Mouse (Mus musculus): ENCODE data around the gene Ppp3ca. TPM values are rescaled to one million over a fixed set of nuclear protein-coding genes. Genes with fewer than 3 reads are reported as not detected.

The Ppp3ca gene
- polyA plus RNA-seq, 1 experiment from 2014 or later, result 70.9 TPM

GRCm38 (mm10) chr3:136722493-136722892, 52.6 kb downstream of the Ppp3ca start:
- Histone ChIP-seq H3K36me3 (ENCODE audit: control insufficient read depth, insufficient read depth, low read length) (no peaks in the 10 kb centered on the region), H3K4me3 (ENCODE audit: low read depth, low read length) (no peak overlapping the region), H3K9ac (ENCODE audit: low read depth, low read length) (no peak overlapping the region), H3K4me2 (replicated peaks; ENCODE audit: low read depth, low read length) (no peak overlapping the region), H3K27ac (ENCODE audit: low read depth, low read length) (no peak overlapping the region), H3K4me1 (replicated peaks; ENCODE audit: control insufficient read depth, insufficient read depth, low read length) (no peaks in the 10 kb centered on the region), H3K27me3 (ENCODE audit: control insufficient read depth, insufficient read depth, low read length) (no peaks in the 10 kb centered on the region), H3K9me3 (ENCODE audit: control insufficient read depth, low read length) (no peaks in the 10 kb centered on the region)
- DNase-seq (ENCODE audit: low spot score) (no peak), ATAC-seq (ENCODE audit: low FRiP score) (no peak)

GRCm38 (mm10) chr3:136725311-136726156, 55.6 kb downstream of the Ppp3ca start:
- Histone ChIP-seq H3K9me3 (ENCODE audit: control insufficient read depth, low read length) (no peaks in the 10 kb centered on the region), H3K36me3 (ENCODE audit: control insufficient read depth, insufficient read depth, low read length) (no peaks in the 10 kb centered on the region), H3K27me3 (ENCODE audit: control insufficient read depth, insufficient read depth, low read length) (no peaks in the 10 kb centered on the region), H3K4me3 (ENCODE audit: low read depth, low read length) (no peak overlapping the region), H3K4me1 (replicated peaks; ENCODE audit: control insufficient read depth, insufficient read depth, low read length) (no peaks in the 10 kb centered on the region), H3K4me2 (replicated peaks; ENCODE audit: low read depth, low read length) (no peak overlapping the region), H3K9ac (ENCODE audit: low read depth, low read length) (no peak overlapping the region), H3K27ac (ENCODE audit: low read depth, low read length) (no peak overlapping the region)
- no peak for DNase-seq (ENCODE audit: low spot score)
- 66% methylated on average over 7 of the region's 7 CpGs for WGBS
- ATAC-seq (ENCODE audit: low FRiP score), result no peak

DNA sequence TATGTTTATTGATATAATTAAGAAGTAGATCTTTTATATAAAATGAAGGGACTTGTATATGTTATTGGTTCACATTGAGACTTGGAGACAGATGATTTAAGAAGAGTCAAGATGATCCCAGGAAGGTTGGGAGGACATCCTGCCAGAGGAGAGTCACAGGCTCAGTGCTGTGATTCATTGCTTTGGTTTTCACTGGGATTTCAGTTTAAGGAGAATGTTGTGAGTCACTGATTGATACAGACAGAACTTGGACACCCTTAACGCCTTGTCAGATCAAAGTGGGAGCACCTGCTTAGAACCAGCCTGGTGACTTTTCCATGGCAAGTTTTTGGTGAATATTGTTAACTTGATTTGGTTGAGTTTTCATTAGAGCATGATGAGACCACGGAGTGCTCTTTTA, 58.0 kb downstream of the Ppp3ca start:
- ATAC-seq (ENCODE audit: low FRiP score), result no peak
- Histone ChIP-seq H3K4me2 (replicated peaks; ENCODE audit: low read depth, low read length) (no peak overlapping the region), H3K4me3 (ENCODE audit: low read depth, low read length) (no peak overlapping the region), H3K27ac (ENCODE audit: low read depth, low read length) (no peak overlapping the region), H3K27me3 (ENCODE audit: control insufficient read depth, insufficient read depth, low read length) (no peaks in the 10 kb centered on the region), H3K36me3 (ENCODE audit: control insufficient read depth, insufficient read depth, low read length) (no peaks in the 10 kb centered on the region), H3K9ac (ENCODE audit: low read depth, low read length) (no peak overlapping the region), H3K4me1 (replicated peaks; ENCODE audit: control insufficient read depth, insufficient read depth, low read length) (no peaks in the 10 kb centered on the region), H3K9me3 (ENCODE audit: control insufficient read depth, low read length) (no peaks in the 10 kb centered on the region)
- DNase-seq (ENCODE audit: low spot score), result no peak
- 92% methylated on average over 2 of the region's 2 CpGs for WGBS

DNA sequence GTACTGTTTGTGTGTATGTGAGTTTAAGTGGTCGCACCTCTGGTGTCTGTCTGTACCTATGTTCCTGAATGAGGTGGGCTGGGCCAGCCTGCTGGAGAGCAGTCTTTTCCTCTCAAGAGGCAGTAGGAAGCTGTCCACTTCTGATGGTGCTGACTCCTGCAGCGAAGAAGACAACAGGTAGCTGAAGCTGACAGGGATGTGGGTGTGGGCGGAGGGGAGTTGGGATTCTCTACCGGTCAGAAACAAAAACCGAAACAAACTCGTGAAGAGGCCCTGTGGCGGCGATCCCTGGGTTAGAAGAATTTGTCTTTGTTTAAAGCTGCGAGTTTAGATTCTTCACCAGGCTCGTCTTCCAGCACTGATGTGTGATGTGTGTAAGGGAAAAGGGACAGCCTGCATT, 60.1 kb downstream of the Ppp3ca start:
- 45% methylated on average over 10 of the region's 10 CpGs for WGBS
- Histone ChIP-seq H3K36me3 (ENCODE audit: control insufficient read depth, insufficient read depth, low read length) (no peaks in the 10 kb centered on the region), H3K27ac (ENCODE audit: low read depth, low read length) (no peak overlapping the region), H3K4me1 (replicated peaks; ENCODE audit: control insufficient read depth, insufficient read depth, low read length) (no peaks in the 10 kb centered on the region), H3K27me3 (ENCODE audit: control insufficient read depth, insufficient read depth, low read length) (no peaks in the 10 kb centered on the region), H3K9ac (ENCODE audit: low read depth, low read length) (no peak overlapping the region), H3K9me3 (ENCODE audit: control insufficient read depth, low read length) (no peaks in the 10 kb centered on the region), H3K4me2 (replicated peaks; ENCODE audit: low read depth, low read length) (no peak overlapping the region), H3K4me3 (ENCODE audit: low read depth, low read length) (no peak overlapping the region)
- DNase-seq (ENCODE audit: low spot score), result no peak
- ATAC-seq (ENCODE audit: low FRiP score), result no peak

DNA sequence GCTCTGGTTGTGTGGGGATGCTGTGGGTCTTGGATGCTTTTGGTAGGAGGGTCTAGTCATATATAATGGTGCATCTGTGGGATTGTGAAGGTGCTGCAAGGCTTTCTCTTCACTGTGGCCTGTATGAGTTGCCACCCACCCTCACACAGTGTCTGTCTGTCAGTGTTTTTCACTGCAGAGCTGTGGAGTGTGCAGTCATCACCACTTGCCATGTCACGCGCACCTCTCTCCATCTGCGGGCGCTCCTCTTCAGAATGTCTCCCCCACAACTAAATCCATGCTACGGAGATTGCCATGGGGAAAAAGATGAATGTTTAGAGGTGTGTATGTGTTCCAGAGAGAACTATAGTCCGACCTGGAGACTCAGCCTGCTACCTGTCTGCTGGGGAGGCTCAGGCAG, 61.7 kb downstream of the Ppp3ca start:
- no peak overlapping the region for H3K9ac ChIP-seq (ENCODE audit: low read depth, low read length)
- no peak for DNase-seq (ENCODE audit: low spot score)
- WGBS, result 96% methylated on average over 6 of the region's 6 CpGs
- H3K4me1 ChIP-seq (replicated peaks; ENCODE audit: control insufficient read depth, insufficient read depth, low read length), result no peaks in the 10 kb centered on the region
- no peak overlapping the region for H3K4me3 ChIP-seq (ENCODE audit: low read depth, low read length)
- H3K4me2 ChIP-seq (replicated peaks; ENCODE audit: low read depth, low read length), result no peak overlapping the region
- no peak overlapping the region for H3K27ac ChIP-seq (ENCODE audit: low read depth, low read length)
- H3K36me3 ChIP-seq (ENCODE audit: control insufficient read depth, insufficient read depth, low read length), result no peaks in the 10 kb centered on the region
- no peaks in the 10 kb centered on the region for H3K9me3 ChIP-seq (ENCODE audit: control insufficient read depth, low read length)
- ATAC-seq (ENCODE audit: low FRiP score), result no peak
- no peaks in the 10 kb centered on the region for H3K27me3 ChIP-seq (ENCODE audit: control insufficient read depth, insufficient read depth, low read length)

GRCm38 (mm10) chr3:136736021-136736420, 66.1 kb downstream of the Ppp3ca start:
- H3K9ac ChIP-seq (ENCODE audit: low read depth, low read length), result no peak overlapping the region
- 24% methylated on average over 1 of the region's 1 CpGs for WGBS

GRCm38 (mm10) chr3:136736773-136737298, 66.9 kb downstream of the Ppp3ca start:
- Histone ChIP-seq H3K4me1 (replicated peaks; ENCODE audit: control insufficient read depth, insufficient read depth, low read length) (no peaks in the 10 kb centered on the region), H3K4me3 (ENCODE audit: low read depth, low read length) (no peak overlapping the region), H3K36me3 (ENCODE audit: control insufficient read depth, insufficient read depth, low read length) (no peaks in the 10 kb centered on the region), H3K9ac (ENCODE audit: low read depth, low read length) (no peak overlapping the region), H3K4me2 (replicated peaks; ENCODE audit: low read depth, low read length) (no peak overlapping the region), H3K9me3 (ENCODE audit: control insufficient read depth, low read length) (no peaks in the 10 kb centered on the region), H3K27me3 (ENCODE audit: control insufficient read depth, insufficient read depth, low read length) (no peaks in the 10 kb centered on the region), H3K27ac (ENCODE audit: low read depth, low read length) (no peak overlapping the region)
- DNase-seq (ENCODE audit: low spot score) (no peak), ATAC-seq (ENCODE audit: low FRiP score) (no peak)
- WGBS, result 89% methylated on average over 7 of the region's 7 CpGs

More at GRCm38 (mm10) chr3:136736021-136736420, 66.1 kb downstream of the Ppp3ca start:
- Histone ChIP-seq H3K4me1 (replicated peaks; ENCODE audit: control insufficient read depth, insufficient read depth, low read length) (no peaks in the 10 kb centered on the region), H3K27me3 (ENCODE audit: control insufficient read depth, insufficient read depth, low read length) (no peaks in the 10 kb centered on the region), H3K4me2 (replicated peaks; ENCODE audit: low read depth, low read length) (no peak overlapping the region), H3K4me3 (ENCODE audit: low read depth, low read length) (no peak overlapping the region), H3K9me3 (ENCODE audit: control insufficient read depth, low read length) (no peaks in the 10 kb centered on the region), H3K36me3 (ENCODE audit: control insufficient read depth, insufficient read depth, low read length) (no peaks in the 10 kb centered on the region), H3K27ac (ENCODE audit: low read depth, low read length) (no peak overlapping the region)
- no peak for ATAC-seq (ENCODE audit: low FRiP score)
- DNase-seq (ENCODE audit: low spot score), result no peak

DNA sequence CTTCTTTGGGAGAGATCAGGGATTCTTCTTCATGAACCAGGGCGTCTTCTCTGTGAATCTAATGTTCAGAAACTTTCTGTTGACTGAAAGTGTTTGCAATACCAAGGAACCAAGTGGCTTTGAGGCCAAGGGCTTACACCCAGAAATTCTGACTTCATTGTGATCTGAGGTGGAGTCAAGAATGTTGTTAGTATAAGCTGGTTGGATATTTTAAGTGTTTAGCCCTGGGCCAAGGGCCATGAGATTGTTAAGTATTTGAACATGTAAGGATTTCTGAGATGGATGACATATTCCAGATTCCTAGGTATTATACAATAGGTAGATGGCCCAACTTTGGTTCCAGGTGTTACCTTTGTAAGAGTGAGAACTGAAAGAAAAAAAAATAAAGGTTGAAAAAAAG, 68.5 kb downstream of the Ppp3ca start:
- H3K27me3 ChIP-seq (ENCODE audit: control insufficient read depth, insufficient read depth, low read length), result no peaks in the 10 kb centered on the region
- no peak overlapping the region for H3K9ac ChIP-seq (ENCODE audit: low read depth, low read length)
- H3K4me1 ChIP-seq (replicated peaks; ENCODE audit: control insufficient read depth, insufficient read depth, low read length), result no peaks in the 10 kb centered on the region
- ATAC-seq (ENCODE audit: low FRiP score) (no peak), DNase-seq (ENCODE audit: low spot score) (no peak)
- H3K27ac ChIP-seq (ENCODE audit: low read depth, low read length), result no peak overlapping the region
- H3K4me2 ChIP-seq (replicated peaks; ENCODE audit: low read depth, low read length), result no peak overlapping the region
- H3K9me3 ChIP-seq (ENCODE audit: control insufficient read depth, low read length), result no peaks in the 10 kb centered on the region
- no peak overlapping the region for H3K4me3 ChIP-seq (ENCODE audit: low read depth, low read length)
- WGBS, result 81% methylated on average over 1 of the region's 1 CpGs
- H3K36me3 ChIP-seq (ENCODE audit: control insufficient read depth, insufficient read depth, low read length), result no peaks in the 10 kb centered on the region

DNA sequence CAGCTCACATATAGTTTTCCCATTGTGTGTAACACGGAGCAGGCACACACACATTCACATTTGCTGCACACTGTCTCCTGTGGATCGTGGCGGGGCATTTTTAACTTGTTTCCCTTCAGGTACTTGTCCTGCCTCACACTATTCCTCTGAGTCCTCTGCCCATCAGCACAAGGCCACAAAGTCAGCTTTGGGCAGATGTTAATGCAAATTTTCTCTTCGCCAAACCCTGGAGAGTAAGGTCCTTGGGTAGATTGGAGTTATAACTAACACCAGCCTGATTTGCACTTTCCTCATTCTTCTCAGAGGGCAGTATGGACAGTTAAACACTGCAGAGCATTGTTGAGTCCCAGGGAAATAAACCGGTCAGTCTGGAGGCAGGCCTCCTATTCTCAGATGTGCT, 69.0 kb downstream of the Ppp3ca start:
- DNase-seq (ENCODE audit: low spot score) (no peak), ATAC-seq (ENCODE audit: low FRiP score) (no peak)
- WGBS, result 96% methylated on average over 5 of the region's 5 CpGs
- H3K36me3 ChIP-seq (ENCODE audit: control insufficient read depth, insufficient read depth, low read length), result no peaks in the 10 kb centered on the region
- H3K4me2 ChIP-seq (replicated peaks; ENCODE audit: low read depth, low read length), result no peak overlapping the region
- no peaks in the 10 kb centered on the region for H3K9me3 ChIP-seq (ENCODE audit: control insufficient read depth, low read length)
- no peak overlapping the region for H3K9ac ChIP-seq (ENCODE audit: low read depth, low read length)
- H3K27me3 ChIP-seq (ENCODE audit: control insufficient read depth, insufficient read depth, low read length), result no peaks in the 10 kb centered on the region
- H3K4me3 ChIP-seq (ENCODE audit: low read depth, low read length), result no peak overlapping the region
- H3K27ac ChIP-seq (ENCODE audit: low read depth, low read length), result no peak overlapping the region
- no peaks in the 10 kb centered on the region for H3K4me1 ChIP-seq (replicated peaks; ENCODE audit: control insufficient read depth, insufficient read depth, low read length)
